Mouse (Mus musculus): ENCODE data around the gene Nr6a1.

- TF ChIP-seq CTCF (conservative IDR thresholded peaks at IDR 0.05 in 1 of 2, IDR thresholded peaks at IDR 0.05 in 1 of 2; ENCODE audit: low read depth in 2 of 2, low read length in 2 of 2) (no peak), POLR2A (IDR thresholded peaks at IDR 0.05; ENCODE audit: low read depth, low read length) (no peak), GABPA (IDR thresholded peaks at IDR 0.05; ENCODE audit: insufficient replicate concordance, low read depth, low read length) (no peak), RAD21 (IDR thresholded peaks at IDR 0.05; ENCODE audit: low read depth, low read length) (no peak), TCF12 (IDR thresholded peaks at IDR 0.05; ENCODE audit: low read depth, low read length) (no peak), ELF1 (IDR thresholded peaks at IDR 0.05; ENCODE audit: low read depth, low read length) (no peak), CHD2 (IDR thresholded peaks at IDR 0.05; ENCODE audit: low read length) (no peak), ZNF384 (IDR thresholded peaks at IDR 0.05; ENCODE audit: low read depth, low read length) (no peak), ZC3H11A (IDR thresholded peaks at IDR 0.05; ENCODE audit: low read depth, low read length) (no peak), EP300 (IDR thresholded peaks at IDR 0.05; ENCODE audit: low read length) (no peak), IRF4 (IDR thresholded peaks at IDR 0.05; ENCODE audit: low read depth, low read length) (no peak)
Measured at GRCm38 (mm10) chr2:38704336-38704735, 223.2 kb downstream of the Nr6a1 start.
